Mouse (Mus musculus) myocyte (in vitro differentiated cells): ENCODE measurements at regions not wholly inside any gene's neighbourhood (a gene's known extent, or its start where the extent isn't known, plus 50 kb on each side); places are given as distances from the start of the nearest gene placed in this dataset.

ENCODE experiments used
- MYOD1 ChIP-seq, 3 experiments: IDR thresholded peaks; one replicate each; pipeline ENCODE4 v1.6.1; 2011; ENCODE audit warnings: control low read depth in 2 of 3, low read depth in 2 of 3, mild to moderate bottlenecking in 2 of 3, moderate library complexity in 1 of 3; ENCODE audit not compliant: insufficient read length in 2 of 3, control insufficient read depth in 1 of 3
- POLR2A ChIP-seq: IDR thresholded peaks from one replicate; pipeline ENCODE4 v1.6.1; 2011; ENCODE audit warnings: low read depth, mild to moderate bottlenecking, control low read depth, moderate library complexity; ENCODE audit not compliant: insufficient read length
- TCF12 ChIP-seq: IDR thresholded peaks from one replicate; pipeline ENCODE4 v1.6.1; 2011; ENCODE audit warnings: mild to moderate bottlenecking, control low read depth; ENCODE audit not compliant: poor library complexity, insufficient read depth, severe bottlenecking
- USF1 ChIP-seq: IDR thresholded peaks from one replicate; pipeline ENCODE4 v1.6.1; 2011; ENCODE audit warnings: low read depth, mild to moderate bottlenecking, control low read depth, moderate library complexity

GRCm38 (mm10) chr2:28309122-28309521 lies 116.3 kb downstream of the Olfm1 start:
- TF ChIP-seq POLR2A (no peak), MYOD1 (IDR thresholded peaks at IDR 0.05; ENCODE audit: control insufficient read depth in 1 of 3, insufficient read length in 2 of 3, low read depth in 2 of 3) (no peak), USF1 (no peak), TCF12 (no peak)
